Mouse (Mus musculus) megakaryocyte, embryonic 14.5 days (primary cell): ENCODE measurements around the gene Spry1.

Experiments used
- FLI1 ChIP-seq: IDR thresholded peaks from 2 replicates; pipeline ENCODE4 v1.6.1; 2012; ENCODE audit warnings: low read length, inconsistent platforms, mixed read lengths
- GATA1 ChIP-seq: IDR thresholded peaks from 3 replicates; pipeline ENCODE4 v1.6.1; 2012; ENCODE audit warnings: mixed read lengths, low read length, inconsistent platforms, borderline replicate concordance

DNA sequence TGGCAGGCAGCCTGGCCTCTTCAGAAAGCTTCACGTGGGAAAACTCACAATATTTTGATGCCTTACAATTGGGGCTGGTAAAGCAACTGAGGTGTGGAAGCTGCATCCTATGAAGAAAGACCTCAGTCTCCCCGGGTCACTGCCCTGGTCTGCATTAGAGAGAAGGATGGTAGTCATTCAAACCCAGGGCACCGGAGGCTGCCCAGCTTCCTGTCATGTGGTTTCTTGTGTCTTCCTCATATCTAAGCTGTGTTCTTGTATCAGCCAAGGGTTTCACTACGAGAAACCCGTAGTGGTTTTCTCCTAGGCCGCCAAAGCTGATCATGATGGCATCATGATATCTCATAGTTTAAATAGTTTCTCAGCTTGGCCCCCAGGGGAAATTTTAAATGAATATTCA lies 5.3 kb downstream of the Spry1 start:
- TF ChIP-seq GATA1, result no peak
- TF ChIP-seq FLI1, result no peak
